Mouse (Mus musculus) forebrain, embryonic 16.5 days (tissue): ENCODE measurements at regions not wholly inside any gene's neighbourhood (a gene's known extent, or its start where the extent isn't known, plus 50 kb on each side); places are given as distances from the start of the nearest gene placed in this dataset.

Source experiments
- ATAC-seq: fragments of 200-750 bp; cut with Nextera tagmentation; 2 replicates; pipeline ENCODE4 v1.8.0; 2017; ENCODE audit warnings: mild to moderate bottlenecking, moderate library complexity
- H3K27ac ChIP-seq: fragments of 300-500 bp; sonication (generic); 2 replicates; pipeline ENCODE4 v1.5.1; 2014; ENCODE audit warnings: low read length, control low read depth
- H3K27me3 ChIP-seq: fragments of 300-500 bp; sonication (generic); replicated peaks from 2 replicates; pipeline ENCODE4 v1.6.1; 2014; ENCODE audit warnings: low read length; ENCODE audit not compliant: control insufficient read depth, insufficient read depth
- H3K36me3 ChIP-seq: fragments of 300-500 bp; sonication (generic); 2 replicates; pipeline ENCODE4 v1.6.1; 2014; ENCODE audit not compliant: control insufficient read depth, insufficient read depth
- H3K4me1 ChIP-seq: fragments of 300-500 bp; sonication (generic); replicated peaks from 2 replicates; pipeline ENCODE4 v1.6.1; 2014; ENCODE audit warnings: low read length; ENCODE audit not compliant: control insufficient read depth, insufficient read depth
- H3K4me2 ChIP-seq: fragments of 300-500 bp; sonication (generic); 2 replicates; pipeline ENCODE4 v1.6.1; 2014; ENCODE audit warnings: mild to moderate bottlenecking, low read length, control low read depth
- H3K4me3 ChIP-seq: fragments of 300-500 bp; sonication (generic); replicated peaks from 2 replicates; pipeline ENCODE4 v1.5.1; 2014; ENCODE audit warnings: mild to moderate bottlenecking, low read length, control low read depth
- H3K9ac ChIP-seq: fragments of 300-500 bp; sonication (generic); replicated peaks from 2 replicates; pipeline ENCODE4 v1.6.1; 2014; ENCODE audit warnings: low read depth, low read length, control low read depth
- H3K9me3 ChIP-seq: fragments of 300-500 bp; sonication (generic); 2 replicates; pipeline ENCODE4 v1.6.1; 2016; ENCODE audit warnings: low read length; ENCODE audit not compliant: control insufficient read depth
- WGBS: fragments of 180-500 bp; shearing (Covaris S2); extraction: QIAGEN DNeasy Blood & Tissue Kit; methylation state at CpG from one replicate; pipeline ENCODE4 v1.1.7; 2014; 5-methylcytosine and 5-hydroxymethylcytosine counted together

GRCm38 (mm10) chr9:113309707-113310574 is 398.1 kb downstream of the Pdcd6ip start:
- H3K27me3 ChIP-seq: no peaks in the 10 kb centered on the region
- no peak overlapping the region for H3K4me2 ChIP-seq
- no peak overlapping the region for H3K9ac ChIP-seq
- H3K4me3 ChIP-seq: no peak overlapping the region
- no peaks in the 10 kb centered on the region for H3K9me3 ChIP-seq
- H3K4me1 ChIP-seq: no peaks in the 10 kb centered on the region; the same call in 1 of the 2 replicates
- H3K27ac ChIP-seq: no peak overlapping the region
- 83% methylated on average over 7 of the region's 7 CpGs for WGBS
- no peaks in the 10 kb centered on the region for H3K36me3 ChIP-seq
- no peak for ATAC-seq

- WGBS: 23% methylated on average over 4 of the region's 4 CpGs
- no peak for ATAC-seq
- no peaks in the 10 kb centered on the region for H3K27me3 ChIP-seq
- no peaks in the 10 kb centered on the region for H3K9me3 ChIP-seq
- H3K36me3 ChIP-seq: no peaks in the 10 kb centered on the region
- H3K27ac ChIP-seq: no peak overlapping the region
- H3K9ac ChIP-seq: no peak overlapping the region
- peaks cover 10% of the 10 kb centered on the region for H3K4me1 ChIP-seq
- H3K4me3 ChIP-seq: no peak overlapping the region
- H3K4me2 ChIP-seq: no peak overlapping the region
These were observed 402.3 kb downstream of the Pdcd6ip start for GRCm38 (mm10) chr9:113305761-113306160.

GRCm38 (mm10) chr9:113302429-113302828 is 405.6 kb downstream of the Pdcd6ip start:
- no peak overlapping the region for H3K4me3 ChIP-seq
- no peak overlapping the region for H3K9ac ChIP-seq
- no peaks in the 10 kb centered on the region for H3K36me3 ChIP-seq
- no peaks in the 10 kb centered on the region for H3K9me3 ChIP-seq
- H3K4me2 ChIP-seq: no peak overlapping the region
- ATAC-seq: no peak
- no peak overlapping the region for H3K27ac ChIP-seq
- no peaks in the 10 kb centered on the region for H3K27me3 ChIP-seq
- 24% methylated on average over 1 of the region's 1 CpGs for WGBS
- peaks cover 13% of the 10 kb centered on the region for H3K4me1 ChIP-seq

- Histone ChIP-seq H3K9me3 (no peaks in the 10 kb centered on the region), H3K4me2 (no peak overlapping the region), H3K9ac (no peak overlapping the region), H3K4me3 (no peak overlapping the region), H3K27me3 (no peaks in the 10 kb centered on the region), H3K4me1 (peaks cover 13% of the 10 kb centered on the region), H3K27ac (no peak overlapping the region), H3K36me3 (no peaks in the 10 kb centered on the region)
- 17% methylated on average over 2 of the region's 2 CpGs for WGBS
- ATAC-seq: no peak; the same call in 1 of the 2 replicates
These were observed 407.2 kb downstream of the Pdcd6ip start for GRCm38 (mm10) chr9:113300846-113301245.

- peaks cover 13% of the 10 kb centered on the region for H3K4me1 ChIP-seq
- no peak for ATAC-seq
- no peaks in the 10 kb centered on the region for H3K36me3 ChIP-seq
- WGBS: 19% methylated on average over 3 of the region's 3 CpGs
- no peaks in the 10 kb centered on the region for H3K27me3 ChIP-seq
- no peak overlapping the region for H3K4me3 ChIP-seq
- no peaks in the 10 kb centered on the region for H3K9me3 ChIP-seq
- no peak overlapping the region for H3K27ac ChIP-seq
- H3K9ac ChIP-seq: no peak overlapping the region
- no peak overlapping the region for H3K4me2 ChIP-seq
These were observed 408.2 kb downstream of the Pdcd6ip start for GRCm38 (mm10) chr9:113299900-113300299.

GRCm38 (mm10) chr9:113295850-113296467 is 412.1 kb downstream of the Pdcd6ip start:
- Histone ChIP-seq H3K9me3 (no peaks in the 10 kb centered on the region), H3K27ac (no peak overlapping the region), H3K4me1 (peaks cover 5% of the 10 kb centered on the region), H3K36me3 (no peaks in the 10 kb centered on the region), H3K4me3 (no peak overlapping the region), H3K9ac (no peak overlapping the region), H3K4me2 (no peak overlapping the region), H3K27me3 (no peaks in the 10 kb centered on the region)
- ATAC-seq: no peak
- WGBS: 76% methylated on average over 5 of the region's 5 CpGs

- Histone ChIP-seq H3K36me3 (no peaks in the 10 kb centered on the region), H3K27ac (peak overlapping the region; percentile 30; the same call in 1 of the 2 replicates), H3K4me3 (no peak overlapping the region), H3K4me2 (no peak overlapping the region), H3K27me3 (no peaks in the 10 kb centered on the region), H3K9me3 (no peaks in the 10 kb centered on the region), H3K4me1 (no peaks in the 10 kb centered on the region), H3K9ac (no peak overlapping the region)
- WGBS: 18% methylated on average over 4 of the region's 4 CpGs
- no peak for ATAC-seq
These were observed 420.7 kb downstream of the Pdcd6ip start for GRCm38 (mm10) chr9:113287397-113287796.

GRCm38 (mm10) chr9:113283244-113283643 is 424.8 kb downstream of the Pdcd6ip start:
- ATAC-seq: no peak

GRCm38 (mm10) chr9:113270595-113270994 is 437.5 kb downstream of the Pdcd6ip start:
- peak overlapping the region; percentile 34; the same call in 1 of the 2 replicates for H3K27ac ChIP-seq
- no peaks in the 10 kb centered on the region for H3K36me3 ChIP-seq
- H3K27me3 ChIP-seq: no peaks in the 10 kb centered on the region
- H3K9ac ChIP-seq: no peak overlapping the region
- WGBS: 18% methylated on average over 4 of the region's 4 CpGs
- no peak overlapping the region for H3K4me2 ChIP-seq
- peak; percentile 83 for ATAC-seq
- H3K4me3 ChIP-seq: no peak overlapping the region
- H3K9me3 ChIP-seq: no peaks in the 10 kb centered on the region
- H3K4me1 ChIP-seq: peaks cover 3% of the 10 kb centered on the region; the same call in 1 of the 2 replicates

More at GRCm38 (mm10) chr9:113283244-113283643, 424.8 kb downstream of the Pdcd6ip start:
- Histone ChIP-seq H3K9ac (no peak overlapping the region), H3K27me3 (no peaks in the 10 kb centered on the region), H3K4me3 (no peak overlapping the region), H3K36me3 (no peaks in the 10 kb centered on the region), H3K27ac (no peak overlapping the region), H3K4me2 (no peak overlapping the region), H3K9me3 (no peaks in the 10 kb centered on the region), H3K4me1 (no peaks in the 10 kb centered on the region)
- WGBS: 65% methylated on average over 1 of the region's 1 CpGs
